Mouse (Mus musculus) forebrain, embryonic 14.5 days (tissue): ENCODE results near the gene Dmbt1. TPM values are rescaled to one million over a fixed set of nuclear protein-coding genes. Genes with fewer than 3 reads are reported as not detected.
"Not testable (repeated sequence)": the region's sequence is repeated elsewhere in the genome, so short reads cannot be mapped to it uniquely, and the experiment has no call there.

Experiments used
- ATAC-seq: fragments of 200-750 bp; cut with Nextera tagmentation; 2 replicates; pipeline ENCODE4 v1.8.0; 2017; ENCODE audit warnings: mild to moderate bottlenecking, moderate library complexity
- DNase-seq: peaks from one replicate; pipeline ENCODE4 v3.0.0-alpha.2; 2015; ENCODE audit warnings: low spot score
- H3K27ac ChIP-seq: fragments of 300-500 bp; sonication (generic); 2 replicates; pipeline ENCODE4 v1.5.1; 2014; ENCODE audit warnings: low read depth, mild to moderate bottlenecking, control low read depth, low read length, moderate library complexity
- H3K27me3 ChIP-seq: fragments of 300-500 bp; sonication (generic); replicated peaks from 2 replicates; pipeline ENCODE4 v1.6.1; 2014; ENCODE audit warnings: low read length, control low read depth, mixed read lengths; ENCODE audit not compliant: control insufficient read depth, insufficient read depth
- H3K36me3 ChIP-seq: fragments of 300-500 bp; sonication (generic); 2 replicates; pipeline ENCODE4 v1.6.1; 2014; ENCODE audit warnings: low read length, control low read depth; ENCODE audit not compliant: control insufficient read depth, insufficient read depth
- H3K4me1 ChIP-seq: fragments of 300-500 bp; sonication (generic); 2 replicates; pipeline ENCODE4 v1.6.1; 2014; ENCODE audit warnings: antibody characterized with exemption, low read length, control low read depth; ENCODE audit not compliant: control insufficient read depth, insufficient read depth
- H3K4me2 ChIP-seq: fragments of 300-500 bp; sonication (generic); 2 replicates; pipeline ENCODE4 v1.6.1; 2014; ENCODE audit warnings: mild to moderate bottlenecking, control low read depth, low read length
- H3K4me3 ChIP-seq: fragments of 300-500 bp; sonication (generic); 2 replicates; pipeline ENCODE4 v1.5.1; 2014; ENCODE audit warnings: low read depth, low read length, control low read depth
- H3K9ac ChIP-seq: fragments of 300-500 bp; sonication (generic); 2 replicates; pipeline ENCODE4 v1.6.1; 2014; ENCODE audit warnings: mild to moderate bottlenecking, low read length, control low read depth, moderate library complexity
- H3K9me3 ChIP-seq: fragments of 300-500 bp; sonication (generic); replicated peaks from 2 replicates; pipeline ENCODE4 v1.6.1; 2016; ENCODE audit warnings: low read length, control low read depth, mixed read lengths; ENCODE audit not compliant: control insufficient read depth
- WGBS: fragments of 180-500 bp; shearing (Covaris S2); extraction: QIAGEN DNeasy Blood & Tissue Kit; methylation state at CpG from one replicate; pipeline ENCODE4 v1.1.7; 2014; 5-methylcytosine and 5-hydroxymethylcytosine counted together
- polyA plus RNA-seq: library from polyadenylated mRNA; unstranded; fragments of >200 nt; fragmentation: Nextera tagmentation; extraction: Ambion mirVana; gene quantifications from 2 replicates; pipeline ENCODE4 v1.2.1, GENCODE M21; 2014

Gene Dmbt1
- polyA plus RNA-seq, 1 experiment from 2014 or later = not detected

GRCm38 (mm10) chr7:131036396-131036795 lies 4.5 kb downstream of the Dmbt1 start:
- no peak for ATAC-seq

GRCm38 (mm10) chr7:131037083-131037482 lies 5.2 kb downstream of the Dmbt1 start:
- WGBS = 89% methylated on average over 2 of the region's 2 CpGs
- H3K9ac ChIP-seq = no peak overlapping the region
- no peaks in the 10 kb centered on the region for H3K27me3 ChIP-seq
- no peaks in the 10 kb centered on the region for H3K4me1 ChIP-seq
- H3K36me3 ChIP-seq = no peaks in the 10 kb centered on the region
- ATAC-seq = no peak
- H3K4me3 ChIP-seq = no peak overlapping the region
- no peak overlapping the region for H3K27ac ChIP-seq
- no peaks in the 10 kb centered on the region for H3K9me3 ChIP-seq
- H3K4me2 ChIP-seq = no peak overlapping the region
- no peak for DNase-seq

More at GRCm38 (mm10) chr7:131036396-131036795, 4.5 kb downstream of the Dmbt1 start:
- 91% methylated on average over 3 of the region's 3 CpGs for WGBS
- no peak overlapping the region for H3K4me3 ChIP-seq
- H3K27me3 ChIP-seq = no peaks in the 10 kb centered on the region
- no peaks in the 10 kb centered on the region for H3K9me3 ChIP-seq
- DNase-seq = no peak
- H3K9ac ChIP-seq = no peak overlapping the region
- H3K4me2 ChIP-seq = no peak overlapping the region
- H3K4me1 ChIP-seq = no peaks in the 10 kb centered on the region
- H3K36me3 ChIP-seq = no peaks in the 10 kb centered on the region
- H3K27ac ChIP-seq = no peak overlapping the region

- H3K4me2 ChIP-seq, H3K27ac ChIP-seq, ATAC-seq, H3K27me3 ChIP-seq, H3K4me1 ChIP-seq, H3K9ac ChIP-seq, DNase-seq, H3K4me3 ChIP-seq, H3K36me3 ChIP-seq, H3K9me3 ChIP-seq: not testable (repeated sequence)
- 88% methylated on average over 7 of the region's 8 CpGs for WGBS
Measured at GRCm38 (mm10) chr7:131040760-131041159, 8.9 kb downstream of the Dmbt1 start.

GRCm38 (mm10) chr7:131042657-131043056 lies 10.8 kb downstream of the Dmbt1 start:
- WGBS = 59% methylated on average over 1 of the region's 1 CpGs
- H3K9ac ChIP-seq = no peak overlapping the region
- H3K4me1 ChIP-seq = no peaks in the 10 kb centered on the region
- no peak overlapping the region for H3K4me3 ChIP-seq
- H3K4me2 ChIP-seq = no peak overlapping the region
- H3K9me3 ChIP-seq = no peaks in the 10 kb centered on the region
- DNase-seq (no peak), ATAC-seq (no peak)
- H3K36me3 ChIP-seq = no peaks in the 10 kb centered on the region
- no peak overlapping the region for H3K27ac ChIP-seq
- no peaks in the 10 kb centered on the region for H3K27me3 ChIP-seq

GRCm38 (mm10) chr7:131045258-131045835 lies 13.5 kb downstream of the Dmbt1 start:
- H3K4me3 ChIP-seq, H3K4me2 ChIP-seq, H3K9ac ChIP-seq, ATAC-seq, H3K4me1 ChIP-seq, H3K9me3 ChIP-seq, H3K36me3 ChIP-seq, H3K27ac ChIP-seq, H3K27me3 ChIP-seq: not testable (repeated sequence)
- 40% methylated on average over 3 of the region's 3 CpGs for WGBS
- DNase-seq = peak; percentile 6

- H3K36me3 ChIP-seq, H3K4me2 ChIP-seq, DNase-seq, H3K9me3 ChIP-seq, H3K4me1 ChIP-seq, H3K27ac ChIP-seq, ATAC-seq, H3K27me3 ChIP-seq, H3K4me3 ChIP-seq, H3K9ac ChIP-seq: not testable (repeated sequence)
- WGBS = 87% methylated on average over 8 of the region's 8 CpGs
Measured at GRCm38 (mm10) chr7:131049829-131050228, 18.0 kb downstream of the Dmbt1 start.

- H3K27ac ChIP-seq = no peak overlapping the region
- no peak overlapping the region for H3K9ac ChIP-seq
- no peaks in the 10 kb centered on the region for H3K36me3 ChIP-seq
- H3K4me3 ChIP-seq = no peak overlapping the region
- H3K27me3 ChIP-seq = no peaks in the 10 kb centered on the region
- ATAC-seq (no peak), DNase-seq (peak; percentile 33)
- no peaks in the 10 kb centered on the region for H3K9me3 ChIP-seq
- H3K4me2 ChIP-seq = no peak overlapping the region
- H3K4me1 ChIP-seq = no peaks in the 10 kb centered on the region
Measured at GRCm38 (mm10) chr7:131054808-131055370, 23.0 kb downstream of the Dmbt1 start.

- H3K4me2 ChIP-seq, H3K4me1 ChIP-seq, H3K36me3 ChIP-seq, DNase-seq, H3K27ac ChIP-seq, H3K9me3 ChIP-seq, ATAC-seq, H3K4me3 ChIP-seq, H3K27me3 ChIP-seq, H3K9ac ChIP-seq: not testable (repeated sequence)
- 83% methylated on average over 9 of the region's 9 CpGs for WGBS
Measured at GRCm38 (mm10) chr7:131057918-131058317, 26.1 kb downstream of the Dmbt1 start.

- WGBS = 72% methylated on average over 2 of the region's 2 CpGs
Measured at GRCm38 (mm10) chr7:131059808-131060207, 28.0 kb downstream of the Dmbt1 start.

More at GRCm38 (mm10) chr7:131059808-131060207, 28.0 kb downstream of the Dmbt1 start:
- H3K4me3 ChIP-seq, H3K36me3 ChIP-seq, H3K9me3 ChIP-seq, H3K4me1 ChIP-seq, H3K27ac ChIP-seq, H3K4me2 ChIP-seq, H3K27me3 ChIP-seq, H3K9ac ChIP-seq, ATAC-seq: not testable (repeated sequence)
- DNase-seq = peak; percentile 2
